Mouse (Mus musculus): ENCODE results near the gene Cep350.

GRCm38 (mm10) chr1:155901348-155901747 is 71.7 kb downstream of the Cep350 start:
- TF ChIP-seq CTCF (IDR thresholded peaks at IDR 0.05; ENCODE audit: insufficient read depth, low read length) (no peak), POLR2A (IDR thresholded peaks at IDR 0.05; ENCODE audit: borderline replicate concordance, extremely low read depth, low read depth, low read length) (no peak)
